Mouse (Mus musculus): Measurements from ENCODE around the gene Lcn11.
"Not testable (repeated sequence)": the region's sequence is repeated elsewhere in the genome, so short reads cannot be mapped to it uniquely, and the experiment has no call there.

Gene Lcn11

DNA sequence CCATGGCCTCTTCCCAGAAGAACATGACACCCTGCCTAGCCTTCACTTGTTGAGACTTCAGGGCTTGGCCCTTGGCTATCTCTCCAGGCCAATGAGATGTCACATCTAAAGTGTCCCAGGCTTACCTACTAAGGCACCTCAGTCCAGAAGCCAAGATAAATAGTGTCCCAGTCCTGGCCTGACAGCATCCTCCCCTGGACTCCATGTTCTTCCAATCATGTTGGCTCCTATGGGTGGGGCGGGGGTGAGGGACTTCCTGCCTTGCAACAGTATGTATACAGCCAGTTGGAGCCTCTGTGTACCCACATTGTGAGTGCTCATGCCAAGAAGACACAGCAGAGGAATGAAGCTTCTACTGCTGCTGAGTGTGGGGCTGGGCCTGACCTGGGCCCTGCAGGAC is at the start of gene Lcn11:
Gene Lcn11 (plus strand): TSS at position 301 of the 400 bp plus-strand sequence.
- no peak for DNase-seq (ENCODE audit: low read depth, low spot score)

- DNase-seq (ENCODE audit: low read depth, low spot score), result no peak
Observed at GRCm38 (mm10) chr2:25733199-25733930, 43.5 kb upstream of the Lcn11 start.

GRCm38 (mm10) chr2:25736709-25737108 is 40.1 kb upstream of the Lcn11 start, which contains the start of gene Obp2b:
Gene Obp2b, plus strand, starts transcription at chr2:25737009.
- DNase-seq (ENCODE audit: low read depth, low spot score), result not testable (repeated sequence)

DNA sequence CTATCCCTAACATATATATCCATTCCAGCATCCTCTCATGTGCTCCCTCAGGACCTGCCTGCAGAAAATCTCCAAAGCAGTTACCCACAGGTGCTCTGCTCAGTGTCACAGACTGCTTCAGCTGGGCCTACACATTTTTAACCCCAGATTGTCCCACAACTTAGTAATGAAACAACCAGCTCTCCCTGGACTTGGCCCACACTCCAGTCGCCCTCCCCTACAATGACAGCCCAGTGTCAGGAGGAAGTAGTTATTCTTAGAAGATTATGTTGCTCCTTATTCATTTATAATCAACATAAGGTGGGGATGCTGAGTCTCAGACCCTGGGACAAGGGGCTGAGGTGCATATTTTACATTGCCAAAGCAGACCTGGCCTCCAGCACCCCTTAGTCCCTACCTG is 35.1 kb upstream of the Lcn11 start:
- DNase-seq (ENCODE audit: low read depth, low spot score), result no peak

GRCm38 (mm10) chr2:25754201-25754600 is 22.6 kb upstream of the Lcn11 start:
- DNase-seq (ENCODE audit: low read depth, low spot score), result no peak

DNA sequence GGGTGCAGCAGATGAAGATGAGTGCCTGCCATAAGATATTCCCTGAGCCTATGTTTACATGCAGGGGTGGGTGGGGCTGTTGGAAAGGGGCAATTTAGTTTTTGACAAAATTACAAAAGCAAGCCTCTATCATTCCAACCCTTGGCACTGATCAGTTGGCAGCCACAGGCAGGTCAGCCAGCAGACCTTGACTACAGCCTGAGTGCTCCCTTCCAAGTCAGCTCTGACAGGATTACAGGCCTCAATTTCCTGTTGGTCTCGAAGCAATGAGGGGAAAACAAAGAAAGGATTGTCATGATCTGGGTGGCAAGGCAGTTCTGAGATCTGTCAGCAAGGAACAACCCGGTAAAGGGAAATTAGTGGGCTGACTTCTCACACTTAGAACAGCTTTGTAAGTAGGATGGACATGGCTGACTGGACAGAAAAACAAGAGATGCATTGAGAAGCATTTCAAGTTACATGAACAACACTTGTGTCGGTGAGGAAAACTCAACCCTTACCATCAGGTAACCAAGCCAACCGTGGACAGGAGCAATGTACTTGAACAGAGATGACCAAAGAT is 18.7 kb upstream of the Lcn11 start:
- DNase-seq (ENCODE audit: low read depth, low spot score), result no peak

DNA sequence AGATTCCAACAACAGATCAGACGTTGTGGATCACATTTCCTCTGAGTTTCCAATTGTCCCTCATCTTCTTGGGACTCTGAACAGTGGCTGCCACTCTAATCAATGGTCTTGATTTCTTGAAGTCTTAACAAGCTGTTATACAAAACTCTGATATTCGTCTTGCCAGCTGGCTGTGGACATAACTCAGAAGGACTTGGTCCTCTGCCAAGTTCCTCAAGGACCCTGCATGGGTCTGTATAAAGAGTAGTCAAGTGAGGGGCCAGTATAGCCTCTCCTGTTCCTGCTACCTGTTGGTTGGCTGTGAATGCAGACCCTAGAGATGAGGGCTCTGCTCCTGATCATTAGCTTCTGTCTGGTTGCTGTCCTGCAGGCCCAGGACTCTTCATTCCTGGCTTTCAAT is 11.5 kb upstream of the Lcn11 start, which contains the start of gene Lcn3:
Gene Lcn3 (plus strand): TSS at position 301 of the 400 bp plus-strand sequence.
- no peak for DNase-seq (ENCODE audit: low read depth, low spot score)

GRCm38 (mm10) chr2:25767764-25768163 is 9.1 kb upstream of the Lcn11 start:
- no peak for DNase-seq (ENCODE audit: low read depth, low spot score)

DNA sequence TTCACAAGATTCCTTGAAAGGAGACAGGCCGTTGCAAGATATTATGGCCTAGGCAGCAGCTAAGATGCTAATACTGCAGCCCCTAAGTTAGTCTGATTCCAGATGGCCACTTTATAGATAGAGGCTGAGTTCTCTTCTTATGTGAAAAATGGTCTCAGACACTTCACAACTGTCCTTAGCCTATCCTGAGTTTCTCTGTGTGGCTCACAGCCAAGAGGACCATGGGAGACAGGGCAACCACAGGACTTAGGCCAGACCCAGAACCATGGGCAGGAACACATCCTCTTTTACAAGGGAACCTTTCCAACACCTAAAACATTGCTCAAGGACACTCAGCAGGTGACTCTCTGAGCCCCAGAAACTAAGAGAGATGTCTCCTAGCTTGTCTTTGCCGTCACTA is 3.3 kb upstream of the Lcn11 start:
- DNase-seq (ENCODE audit: low read depth, low spot score), result no peak

DNA sequence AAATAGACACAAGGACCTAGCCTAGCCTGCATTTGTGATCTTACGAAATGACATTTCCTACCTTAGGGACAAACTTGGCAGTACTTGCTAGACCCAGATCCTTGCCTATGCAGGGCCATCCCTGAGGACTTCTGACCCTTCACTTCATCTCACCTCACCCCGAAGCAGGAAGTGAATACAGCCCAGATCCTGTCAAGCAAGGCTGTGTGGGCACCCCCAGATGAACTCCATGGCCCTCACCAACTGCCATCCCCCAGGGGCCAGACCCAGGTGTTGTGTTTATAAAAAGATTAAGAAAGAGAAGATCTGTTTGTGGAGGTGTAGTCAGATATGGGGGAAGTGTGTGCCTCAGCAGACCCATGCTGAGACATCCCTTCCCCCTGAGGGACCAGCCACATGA is 2.2 kb upstream of the Lcn11 start:
- DNase-seq (ENCODE audit: low read depth, low spot score), result no peak

DNA sequence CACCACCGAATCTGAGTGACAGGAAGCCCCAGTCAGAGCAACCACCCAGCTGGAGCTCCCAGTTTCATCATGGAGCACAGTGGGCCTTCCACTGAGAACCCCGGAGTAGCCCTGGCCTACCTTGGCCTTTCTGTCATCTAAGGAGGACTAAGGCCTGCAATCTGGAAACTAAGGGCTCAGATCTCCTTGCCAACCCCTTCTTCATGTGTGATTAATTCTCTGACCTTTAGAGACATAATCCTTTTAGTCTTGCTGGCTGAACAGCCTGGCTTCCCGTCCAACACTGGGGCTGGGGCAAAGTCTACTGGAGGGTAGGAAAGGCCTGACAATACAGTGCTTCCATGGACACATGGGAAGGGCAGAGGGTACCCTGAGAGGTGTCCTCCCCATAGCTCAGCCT is 826 bp upstream of the Lcn11 start:
- DNase-seq (ENCODE audit: low read depth, low spot score), result no peak

DNA sequence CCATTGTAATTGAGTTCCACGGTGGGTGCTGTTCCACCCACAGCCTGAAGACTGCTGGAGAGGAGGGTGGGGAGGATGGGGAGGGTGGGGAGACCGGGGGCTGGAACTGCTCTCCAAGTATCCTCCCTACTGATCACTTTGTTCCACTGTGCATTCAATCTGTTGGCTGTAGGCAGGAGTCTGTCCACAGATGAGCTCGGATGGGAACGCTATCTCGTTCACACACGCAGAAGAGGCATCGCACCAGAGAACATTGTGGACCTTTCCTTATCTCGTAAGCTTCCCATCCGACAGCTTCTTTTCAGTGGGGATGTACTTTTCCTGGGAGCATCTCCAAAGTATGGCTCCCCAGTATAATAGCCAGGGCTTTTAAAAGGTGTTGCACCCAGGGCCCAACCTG is 2.3 kb downstream of the Lcn11 start:
- DNase-seq (ENCODE audit: low read depth, low spot score), result no peak

DNA sequence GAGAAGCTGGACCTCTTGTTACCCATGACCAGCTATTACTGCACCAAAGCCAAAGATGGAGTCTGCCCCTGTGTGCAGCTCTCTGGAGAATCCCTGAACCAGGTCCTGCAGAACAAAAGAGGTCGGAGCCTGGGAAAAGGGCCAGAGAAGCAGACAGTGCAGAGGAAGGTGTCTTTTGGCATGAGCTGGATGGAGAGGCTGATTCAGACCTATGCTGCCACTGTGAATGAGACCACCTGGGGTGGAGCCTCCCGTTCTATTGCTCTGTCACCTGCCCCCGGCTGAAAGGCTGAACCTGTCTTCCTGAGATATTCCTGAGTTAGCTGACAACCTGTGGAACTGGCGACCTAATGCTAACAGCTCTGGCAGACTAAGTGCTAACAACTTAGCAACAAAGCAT is 4.1 kb downstream of the Lcn11 start:
- DNase-seq (ENCODE audit: low read depth, low spot score), result no peak

DNA sequence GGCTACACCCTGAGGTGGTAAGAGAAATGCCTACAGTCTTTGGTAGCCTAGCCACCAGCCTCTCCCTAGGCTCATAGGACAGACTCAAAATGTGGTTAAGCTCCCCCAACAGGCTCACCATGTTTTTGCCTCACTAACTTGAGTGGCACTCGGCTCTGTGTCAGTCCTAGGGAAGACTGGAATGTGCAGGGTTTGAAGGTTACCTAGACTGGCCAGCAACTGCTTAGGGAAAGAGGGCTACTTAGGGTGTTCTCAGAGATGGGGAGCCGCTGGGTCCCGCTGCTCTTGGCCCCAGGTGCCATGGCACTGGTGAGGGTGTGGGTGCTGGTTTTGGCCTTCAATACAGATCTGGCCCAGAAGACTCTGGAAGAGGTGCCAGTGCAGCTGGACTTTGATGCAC is 5.1 kb downstream of the Lcn11 start, which contains the start of gene Gm13539:
Gene Gm13539 (plus strand): TSS at position 301 of the 400 bp plus-strand sequence.
- DNase-seq (ENCODE audit: low read depth, low spot score), result no peak

DNA sequence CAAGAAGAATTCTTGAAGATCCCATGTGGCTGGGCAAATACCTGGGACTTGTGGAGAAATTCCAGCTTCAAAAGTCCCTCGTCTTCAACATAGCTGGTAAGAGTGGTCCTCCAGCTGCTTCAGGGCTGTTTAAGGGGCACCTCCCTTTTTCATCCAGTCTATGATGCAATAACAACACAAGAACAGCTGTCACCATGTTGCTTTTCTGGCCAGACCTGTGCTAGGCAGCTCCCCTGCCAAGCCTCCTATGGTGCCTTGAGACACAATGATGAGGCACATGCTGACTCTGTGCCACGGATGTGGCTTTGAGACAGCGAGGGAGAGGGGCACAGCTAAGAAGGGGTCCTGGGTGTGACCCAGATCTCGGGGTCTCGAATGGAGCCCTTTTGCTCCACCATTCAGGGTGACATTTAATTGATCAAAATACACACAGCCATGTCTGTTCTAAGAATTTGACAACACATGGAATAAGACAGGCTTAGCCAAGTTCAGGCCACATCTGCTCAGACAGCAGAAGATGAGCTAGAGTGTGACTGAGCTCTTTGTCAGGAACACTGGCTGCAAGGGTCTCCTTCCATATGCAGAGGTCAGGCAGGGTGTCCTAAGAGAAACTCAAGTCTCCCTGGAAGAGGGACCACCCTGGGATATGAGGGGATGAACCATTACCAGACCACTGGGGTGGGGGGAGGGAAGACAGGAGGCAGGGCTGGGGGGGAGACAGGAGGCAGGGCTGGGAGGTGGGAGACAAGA is 8.9 kb downstream of the Lcn11 start:
- DNase-seq (ENCODE audit: low read depth, low spot score), result no peak

GRCm38 (mm10) chr2:25789092-25789491 is 12.3 kb downstream of the Lcn11 start:
- DNase-seq (ENCODE audit: low read depth, low spot score), result no peak

DNA sequence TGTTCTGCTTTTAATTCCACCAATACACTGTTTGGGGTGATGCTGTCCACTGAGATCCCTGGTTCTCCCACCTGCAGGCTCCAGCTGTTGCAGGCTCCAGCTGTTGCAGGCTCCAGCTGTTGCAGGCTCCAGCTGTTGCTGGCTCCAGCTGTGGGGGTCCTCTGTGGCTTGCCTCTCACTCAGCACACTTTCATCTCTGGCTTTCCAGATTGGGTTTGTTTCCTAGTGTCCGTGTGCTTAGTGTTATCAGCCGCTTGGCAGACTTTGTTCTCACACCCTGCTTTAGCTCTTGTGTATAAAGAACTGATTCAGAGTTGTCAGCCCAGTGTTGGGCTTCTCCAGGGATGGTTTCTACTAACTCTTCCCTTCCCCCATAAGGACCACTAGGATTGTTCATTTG is 20.8 kb downstream of the Lcn11 start:
- no peak for DNase-seq (ENCODE audit: low read depth, low spot score)

GRCm38 (mm10) chr2:25798065-25798464 is 21.2 kb downstream of the Lcn11 start:
- DNase-seq (ENCODE audit: low read depth, low spot score), result no peak

DNA sequence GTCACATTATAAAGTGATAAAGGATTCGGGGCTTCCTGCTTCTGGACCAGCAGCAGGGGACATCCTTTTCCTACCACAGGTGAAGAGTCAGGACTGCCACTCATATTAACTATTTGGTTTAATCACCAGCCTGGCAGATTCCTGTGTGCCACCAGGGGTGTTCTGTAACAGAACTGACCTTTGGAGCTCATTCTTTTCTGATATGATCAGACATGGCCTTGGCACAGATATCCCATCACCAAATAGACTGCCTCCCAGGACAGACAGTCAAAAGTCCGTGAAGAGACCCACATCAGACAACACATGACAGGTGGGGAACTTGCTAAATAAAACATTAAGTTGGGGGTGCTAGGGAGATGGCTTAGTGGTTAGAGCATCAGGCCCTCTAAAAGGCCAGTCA is 34.9 kb downstream of the Lcn11 start:
- DNase-seq (ENCODE audit: low read depth, low spot score), result no peak

DNA sequence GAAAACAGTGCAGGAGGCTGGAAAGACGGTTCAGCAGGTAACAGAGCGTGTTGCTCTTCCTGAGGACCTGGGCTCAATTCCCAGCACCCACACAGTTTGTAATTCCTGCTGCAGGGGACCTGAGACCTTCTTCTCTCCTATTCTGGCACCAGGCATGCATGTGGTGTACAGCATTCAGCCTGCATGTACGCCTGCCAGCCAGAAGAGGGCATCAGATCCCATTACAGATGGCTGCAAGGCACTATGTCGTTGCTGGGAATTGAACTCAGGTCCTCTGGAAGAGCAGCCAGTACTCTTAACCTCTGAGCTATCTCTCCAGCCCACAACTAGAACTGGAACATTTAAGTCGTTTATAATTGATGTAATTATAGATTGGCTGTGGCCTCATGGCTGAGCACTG is 36.5 kb downstream of the Lcn11 start:
- no peak for DNase-seq (ENCODE audit: low read depth, low spot score)

DNA sequence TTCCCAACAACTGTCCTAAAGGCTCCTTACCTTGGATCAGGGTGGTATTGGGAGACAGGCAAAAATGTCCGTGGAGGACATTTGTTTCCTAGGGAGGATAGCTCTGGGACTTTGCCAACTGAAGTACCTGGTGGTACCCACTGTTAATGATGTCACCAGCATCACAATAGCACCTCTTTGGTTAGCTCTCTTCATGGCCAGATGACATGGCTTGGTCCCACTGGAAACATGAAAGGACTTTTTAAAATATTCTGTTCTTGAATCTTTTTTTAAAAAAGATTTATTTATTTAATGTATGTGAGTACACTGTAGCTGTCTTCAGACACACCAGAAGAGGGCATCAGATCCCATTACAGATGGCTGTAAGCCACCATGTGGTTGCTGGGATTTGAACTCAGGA is 38.9 kb downstream of the Lcn11 start, which contains the start of gene Glt6d1:
Gene Glt6d1 (minus strand): TSS at position 101 of the 400 bp plus-strand sequence.
- not testable (repeated sequence) for DNase-seq (ENCODE audit: low read depth, low spot score)

DNA sequence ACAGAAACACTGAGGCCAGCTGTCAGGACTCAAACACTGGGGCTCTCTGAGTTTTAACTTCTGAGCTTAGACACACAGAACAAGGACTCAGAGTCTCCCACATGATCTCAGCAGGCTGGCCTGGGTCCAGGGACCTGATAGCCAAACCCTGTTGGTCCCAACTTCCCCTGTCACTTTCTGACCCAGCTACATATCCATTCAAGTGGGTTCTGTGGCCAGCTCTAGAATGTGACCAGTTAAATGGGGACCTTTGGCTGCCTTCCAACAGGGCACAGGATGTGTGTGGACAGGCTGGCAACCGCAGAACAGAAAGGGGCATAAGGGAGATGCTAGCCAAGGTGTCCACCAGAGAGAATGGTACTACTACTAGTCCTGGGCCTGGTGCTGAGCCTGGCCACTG is 46.0 kb downstream of the Lcn11 start, which contains the start of gene Lcn9:
Gene Lcn9 (plus strand): TSS at position 348 of the 400 bp plus-strand sequence.
- peak; percentile 6 for DNase-seq (ENCODE audit: low read depth, low spot score)

All from 3T3-L1 (cell line).